Mouse (Mus musculus) left cerebral cortex, adult 9 months (tissue): ENCODE data around the gene Ptprb.

Source experiments
- DNase-seq, 2 experiments: peaks; one replicate each; pipeline ENCODE4 v3.0.0; 2022; ENCODE audit warnings: low spot score in 2 of 2

Ptprb gene

GRCm38 (mm10) chr10:116422551-116422950 is 147.2 kb downstream of the Ptprb start:
- DNase-seq: no peak

DNA sequence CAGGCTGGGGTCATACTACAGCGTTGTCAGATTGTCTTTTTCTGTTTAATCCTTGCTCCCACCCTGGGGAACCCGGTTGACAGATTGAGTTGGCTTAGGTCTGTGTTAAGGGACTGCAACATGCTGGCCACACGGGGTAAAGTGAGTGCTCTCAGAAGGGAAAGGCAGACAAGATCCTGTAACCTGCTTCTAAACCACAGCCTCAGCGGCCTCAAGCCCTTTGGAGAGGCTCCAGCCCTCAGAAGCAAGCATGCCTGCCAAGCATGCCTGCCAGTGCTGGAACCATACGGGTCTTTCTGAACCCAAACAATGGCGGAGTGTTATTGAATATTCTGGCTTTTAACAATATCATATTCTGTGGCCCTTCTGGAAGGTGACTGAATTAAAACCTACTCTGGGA is 149.6 kb downstream of the Ptprb start:
- DNase-seq: no peak

- DNase-seq: no peak
Observed at GRCm38 (mm10) chr10:116426176-116426575, 150.9 kb downstream of the Ptprb start.

DNA sequence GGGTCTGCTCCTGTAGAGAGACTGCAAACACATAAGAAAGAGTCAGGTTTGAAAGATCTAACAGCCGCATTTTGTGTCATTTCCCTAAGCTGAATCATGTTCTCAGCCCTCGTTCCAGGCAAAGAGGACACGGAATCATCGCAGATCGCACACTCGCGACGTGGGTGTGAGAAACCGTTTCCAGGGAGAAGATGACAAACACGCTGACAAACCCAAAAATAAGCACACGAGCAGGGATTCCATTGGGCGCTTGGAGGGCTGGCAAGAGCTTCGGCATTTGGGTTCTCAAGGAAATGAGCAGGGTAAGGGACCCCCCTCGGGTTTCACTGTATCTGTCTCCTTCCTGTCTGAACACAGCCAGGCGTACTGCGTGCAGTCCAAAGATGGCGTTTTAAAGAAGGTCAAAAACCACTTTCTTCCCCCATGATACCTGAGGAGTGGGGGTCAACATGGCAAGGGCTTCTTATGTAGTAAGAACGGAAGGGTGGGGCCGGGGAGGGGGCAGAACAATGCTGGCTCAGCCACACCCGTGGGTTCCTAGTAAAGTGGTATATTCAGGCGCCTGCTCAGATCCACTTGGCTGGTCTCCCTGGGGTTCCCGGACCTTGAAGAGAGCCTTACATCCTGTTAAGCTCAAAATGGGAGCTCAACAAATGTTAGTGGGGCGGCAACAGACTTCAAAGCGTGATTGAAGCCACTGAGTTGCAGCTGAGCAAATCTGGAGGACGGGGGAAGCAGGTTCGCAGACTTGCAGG is 152.9 kb downstream of the Ptprb start:
- peak; percentile 64 to 88 for DNase-seq

DNA sequence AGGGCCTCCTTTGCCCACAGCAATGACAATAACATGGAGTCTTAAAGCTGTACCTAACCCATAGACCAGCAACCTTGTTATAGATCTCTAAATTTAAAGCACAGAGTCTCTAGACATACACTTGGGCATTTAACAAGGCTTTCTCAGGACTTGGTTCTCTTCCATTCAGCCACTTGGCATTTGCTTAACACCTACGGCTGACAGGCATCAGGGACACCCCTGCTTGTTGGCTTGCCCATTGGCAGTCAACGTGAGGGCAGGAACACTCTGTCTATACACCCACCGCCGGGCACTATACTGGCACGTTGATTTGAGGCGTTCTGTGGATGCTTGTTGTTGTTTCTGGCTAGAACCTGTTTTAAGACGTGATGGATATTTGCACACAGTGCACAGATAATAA is 157.1 kb downstream of the Ptprb start:
- DNase-seq: no peak

DNA sequence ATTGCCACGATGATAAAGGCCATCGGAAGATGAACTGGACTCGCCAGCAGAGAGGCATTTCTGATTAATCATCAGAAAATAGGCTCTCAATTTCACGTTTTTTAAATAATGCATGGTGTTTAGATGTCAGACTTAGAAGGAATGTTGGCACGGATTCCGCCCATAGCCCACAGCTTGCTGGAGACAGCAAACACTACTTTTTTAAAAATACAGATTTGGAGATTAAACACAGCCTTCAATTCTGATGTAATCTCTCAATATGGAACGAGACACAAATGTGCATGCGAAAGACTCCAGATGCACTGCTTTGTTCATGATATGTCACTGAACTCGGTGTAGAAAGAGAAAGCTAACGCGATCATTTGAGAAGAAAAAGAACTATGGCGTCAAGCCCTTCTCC is 160.1 kb downstream of the Ptprb start:
- no peak for DNase-seq
